Mouse (Mus musculus) bone marrow, adult 2 months (tissue): ENCODE results near the gene Gabrb1. TPM values are rescaled to one million over a fixed set of nuclear protein-coding genes. Genes with fewer than 3 reads are reported as not detected.
"Not testable (repeated sequence)": the region's sequence is repeated elsewhere in the genome, so short reads cannot be mapped to it uniquely, and the experiment has no call there.

Experiments
- H3K27ac ChIP-seq: fragments of 200-500 bp; 2 replicates; pipeline ENCODE4 v1.5.1; 2012; ENCODE audit warnings: low read depth, mild to moderate bottlenecking, control low read depth, inconsistent platforms, low read length; ENCODE audit not compliant: control insufficient read depth, poor library complexity, insufficient read depth
- H3K4me1 ChIP-seq: fragments of 200-500 bp; 2 replicates; pipeline ENCODE4 v1.6.1; 2011; ENCODE audit warnings: low read length; ENCODE audit not compliant: control insufficient read depth, insufficient read depth
- H3K4me3 ChIP-seq: fragments of 200-500 bp; replicated peaks from 2 replicates; pipeline ENCODE3; 2011; ENCODE audit warnings: mild to moderate bottlenecking, low read depth, low read length, control low read depth; ENCODE audit not compliant: control insufficient read depth
- CTCF ChIP-seq: fragments of 200-500 bp; IDR thresholded peaks from 2 replicates; pipeline ENCODE4 v1.5.1; 2011; ENCODE audit warnings: low read length, control low read depth; ENCODE audit not compliant: control insufficient read depth, insufficient read depth
- POLR2A ChIP-seq: fragments of 200-500 bp; IDR thresholded peaks from 2 replicates; pipeline ENCODE4 v1.6.1; 2011; ENCODE audit warnings: low read depth, mild to moderate bottlenecking, control low read depth, low read length, borderline replicate concordance; ENCODE audit not compliant: control insufficient read depth
- WGBS: fragments of 180-500 bp; shearing (Covaris S2); methylation state at CpG from one replicate; pipeline ENCODE4 v1.1.7; 2018; 5-methylcytosine and 5-hydroxymethylcytosine counted together
- polyA plus RNA-seq: library from polyadenylated mRNA; stranded (reverse); fragments of >200 nt; gene quantifications from 2 replicates; pipeline ENCODE4 v1.2.4, GENCODE M21; 2011; ENCODE audit warnings: low replicate concordance; ENCODE audit not compliant: missing spikeins, insufficient read depth, insufficient read length

Gene Gabrb1
- polyA plus RNA-seq, 1 experiment: 0.10 TPM

DNA sequence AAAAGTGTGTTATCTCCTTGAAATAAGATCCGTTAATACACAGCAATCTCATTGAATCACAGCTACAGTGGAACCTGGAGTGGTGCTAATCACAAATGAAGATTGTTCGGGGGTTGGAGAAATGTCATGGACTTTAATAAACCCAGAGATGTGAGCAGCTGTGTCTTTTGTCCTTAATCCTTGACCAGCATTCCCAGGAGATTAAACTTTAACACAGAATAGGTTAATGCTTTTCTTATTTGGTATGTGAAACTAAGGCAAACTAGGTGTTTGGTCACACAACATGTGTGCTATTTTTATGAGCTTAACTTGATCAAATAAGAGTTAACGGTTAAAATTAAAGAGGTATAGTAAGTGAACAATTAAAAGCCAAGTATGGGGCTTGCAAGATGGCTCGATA is 341.6 kb downstream of the Gabrb1 start:
- 75% methylated on average over 4 of the region's 4 CpGs for WGBS
- H3K4me1 ChIP-seq: no peaks in the 10 kb centered on the region
- TF ChIP-seq CTCF (no peak), POLR2A (no peak)
- H3K27ac ChIP-seq: no peak overlapping the region
- H3K4me3 ChIP-seq: no peak overlapping the region

GRCm38 (mm10) chr5:72003811-72004435 is 346.0 kb downstream of the Gabrb1 start:
- WGBS: 68% methylated on average over 3 of the region's 3 CpGs
- H3K4me3 ChIP-seq: no peak overlapping the region
- no peak for TF ChIP-seq POLR2A
- TF ChIP-seq CTCF: no peak
- no peak overlapping the region for H3K27ac ChIP-seq
- no peaks in the 10 kb centered on the region for H3K4me1 ChIP-seq

- Histone ChIP-seq H3K27ac (no peak overlapping the region), H3K4me3 (no peak overlapping the region)
- TF ChIP-seq CTCF (no peak), POLR2A (no peak)
These were observed 379.0 kb downstream of the Gabrb1 start for GRCm38 (mm10) chr5:72036954-72037353.

DNA sequence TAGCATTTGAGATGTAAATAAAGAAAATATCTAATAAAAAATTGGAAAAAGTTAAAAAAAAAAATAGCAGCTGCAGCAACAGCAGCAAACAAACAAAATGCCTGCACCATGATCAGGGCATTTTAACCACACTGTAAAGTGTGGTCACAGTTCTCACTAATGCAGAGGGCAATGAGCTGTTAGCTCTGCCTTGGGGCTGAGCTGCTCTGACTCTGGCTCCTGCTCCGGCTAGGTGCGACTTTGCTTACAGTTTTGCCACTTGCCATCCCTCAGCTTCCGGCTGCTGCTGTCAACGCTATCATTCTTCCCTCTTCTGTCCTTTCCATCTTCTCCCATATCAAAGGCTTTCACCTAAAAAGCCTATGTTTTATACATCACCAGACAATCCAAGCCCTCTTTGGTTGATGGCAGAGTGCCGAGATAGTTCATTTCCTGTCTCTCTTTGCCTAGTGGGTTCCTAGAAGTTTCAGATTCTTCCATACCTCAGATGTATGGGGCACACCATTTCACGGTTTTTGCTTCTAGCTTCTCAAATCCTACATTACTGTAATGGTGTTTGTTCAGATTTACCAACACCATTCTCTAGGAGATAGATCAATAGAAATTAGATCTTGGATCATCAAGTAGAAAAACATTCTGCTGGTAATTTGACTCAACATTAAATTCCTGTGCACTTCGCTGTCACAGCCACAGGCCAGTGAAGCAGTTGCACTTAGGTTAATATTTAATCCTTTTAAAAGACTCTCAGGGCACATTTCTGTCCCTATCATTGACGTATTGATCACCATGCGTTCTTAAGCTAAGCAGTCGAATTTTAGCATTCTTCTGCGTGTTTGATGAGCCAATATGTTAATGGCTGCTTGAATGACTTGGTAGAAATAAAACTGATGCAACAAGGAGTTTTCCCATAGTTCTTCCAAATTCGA is 385.6 kb downstream of the Gabrb1 start:
- H3K27ac ChIP-seq: no peak overlapping the region
- H3K4me1 ChIP-seq: no peaks in the 10 kb centered on the region
- WGBS: 75% methylated on average over 12 of the region's 12 CpGs
- H3K4me3 ChIP-seq: no peak overlapping the region
- TF ChIP-seq CTCF: no peak
- no peak for TF ChIP-seq POLR2A

More at GRCm38 (mm10) chr5:72036954-72037353, 379.0 kb downstream of the Gabrb1 start:
- no peaks in the 10 kb centered on the region for H3K4me1 ChIP-seq

DNA sequence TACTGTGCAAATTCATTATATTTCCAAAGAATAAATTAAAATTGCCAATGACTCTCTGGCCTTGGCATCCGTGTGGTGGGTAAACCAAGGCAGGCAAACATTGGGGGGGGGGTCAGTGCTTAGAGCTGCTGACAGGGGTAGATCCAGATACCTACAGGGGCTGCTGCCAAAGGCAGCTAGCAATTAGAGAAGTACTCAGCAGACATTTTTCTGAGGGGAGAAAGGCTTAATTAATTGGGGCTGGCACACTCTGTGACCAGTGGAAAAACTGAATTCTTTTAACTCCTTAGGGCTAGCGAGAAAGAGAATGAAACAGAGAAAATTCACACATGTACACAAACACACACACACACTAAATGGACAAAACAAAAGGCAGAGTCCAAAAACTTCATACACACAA is 388.3 kb downstream of the Gabrb1 start:
- Histone ChIP-seq H3K4me3 (no peak overlapping the region), H3K4me1 (no peaks in the 10 kb centered on the region), H3K27ac (no peak overlapping the region)
- TF ChIP-seq POLR2A (no peak), CTCF (no peak)
- WGBS: 78% methylated on average over 2 of the region's 2 CpGs

DNA sequence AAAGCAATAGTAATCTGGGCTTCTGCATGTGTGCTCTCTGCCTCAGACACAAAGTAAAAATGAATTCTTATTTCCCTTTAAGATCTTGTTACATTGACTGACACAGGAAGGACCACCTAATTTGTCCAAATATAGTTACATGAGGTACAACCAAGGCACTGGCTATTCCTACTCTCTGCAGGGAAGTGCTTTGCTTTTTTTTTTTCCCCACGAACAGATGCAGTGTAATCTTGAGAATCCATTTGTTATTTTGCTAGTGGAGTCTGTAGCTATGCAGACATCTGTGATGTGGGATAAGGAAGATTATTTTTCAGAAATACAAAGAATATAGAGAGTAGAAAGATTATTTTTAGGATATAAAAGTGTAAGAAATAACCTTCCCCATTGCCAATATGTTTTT is 406.2 kb downstream of the Gabrb1 start:
- no peaks in the 10 kb centered on the region for H3K4me1 ChIP-seq
- H3K27ac ChIP-seq: no peak overlapping the region
- 18% methylated on average over 1 of the region's 1 CpGs for WGBS
- H3K4me3 ChIP-seq: no peak overlapping the region
- TF ChIP-seq CTCF (no peak), POLR2A (no peak)

DNA sequence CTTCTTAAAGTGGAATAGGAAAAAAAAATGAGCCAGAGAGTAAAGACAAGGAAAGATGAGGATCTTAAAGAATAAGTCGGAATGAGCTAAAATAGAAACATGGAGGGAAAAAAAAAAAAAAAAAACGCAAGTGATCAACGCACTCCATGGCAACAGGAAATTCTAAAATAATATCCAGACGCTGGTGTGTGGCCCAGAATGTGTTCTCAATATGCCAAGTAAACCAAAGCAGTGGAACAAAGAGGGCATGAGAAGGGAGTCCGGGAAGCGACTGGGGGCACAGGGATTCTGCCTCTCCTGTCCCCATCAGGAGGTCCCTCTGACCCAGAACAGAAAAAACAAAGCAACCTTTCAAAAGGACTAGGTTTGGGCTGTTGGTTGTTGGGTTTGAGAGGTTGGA is 410.9 kb downstream of the Gabrb1 start:
- no peak for TF ChIP-seq POLR2A
- TF ChIP-seq CTCF: no peak
- Histone ChIP-seq H3K4me1 (no peaks in the 10 kb centered on the region), H3K27ac (no peak overlapping the region), H3K4me3 (no peak overlapping the region)
- WGBS: 69% methylated on average over 6 of the region's 6 CpGs

- not testable (repeated sequence) for H3K4me1 ChIP-seq, H3K27ac ChIP-seq, H3K4me3 ChIP-seq
- 86% methylated on average over 7 of the region's 7 CpGs for WGBS
These were observed 411.5 kb downstream of the Gabrb1 start for GRCm38 (mm10) chr5:72069398-72069797.
